Mouse (Mus musculus) C2C12 (cell line): Measurements from ENCODE around the gene Olfr784. TPM values are rescaled to one million over a fixed set of nuclear protein-coding genes. Genes with fewer than 3 reads are reported as not detected.

Experiments
- H3K27me3 ChIP-seq: one replicate; pipeline ENCODE4 v1.6.1; 2011; ENCODE audit not compliant: control insufficient read depth, insufficient read depth, insufficient read length
- H3K36me3 ChIP-seq: one replicate; pipeline ENCODE4 v1.6.1; 2011; ENCODE audit not compliant: control insufficient read depth, insufficient read depth
- H3K4me3 ChIP-seq: one replicate; pipeline ENCODE4 v1.5.1; 2011; ENCODE audit warnings: mild to moderate bottlenecking, control low read depth; ENCODE audit not compliant: poor library complexity, insufficient read depth, severe bottlenecking
- H3K79me2 ChIP-seq: one replicate; pipeline ENCODE4 v1.6.1; 2011; ENCODE audit not compliant: control insufficient read depth, insufficient read depth
- H3K79me3 ChIP-seq: one replicate; pipeline ENCODE4 v1.6.1; 2011; ENCODE audit warnings: low read depth, control low read depth
- H3ac ChIP-seq: one replicate; pipeline ENCODE3; 2011; ENCODE audit warnings: low read depth; ENCODE audit not compliant: control insufficient read depth, insufficient read length
- CEBPB ChIP-seq: IDR thresholded peaks from one replicate; pipeline ENCODE4 v1.6.1; 2011; ENCODE audit warnings: low read depth, mild to moderate bottlenecking, control low read depth, moderate library complexity
- CTCF ChIP-seq: IDR thresholded peaks from one replicate; pipeline ENCODE4 v1.5.1; 2011; ENCODE audit not compliant: control insufficient read depth, insufficient read depth, insufficient read length
- FOSL1 ChIP-seq: IDR thresholded peaks from one replicate; pipeline ENCODE4 v1.8.0; 2011; ENCODE audit warnings: mild to moderate bottlenecking, low read length; ENCODE audit not compliant: poor library complexity, insufficient read depth, severe bottlenecking
- MAX ChIP-seq: IDR thresholded peaks from one replicate; pipeline ENCODE4 v1.6.1; 2011; ENCODE audit warnings: mild to moderate bottlenecking, control low read depth
- MYOG ChIP-seq: IDR thresholded peaks from one replicate; pipeline ENCODE4 v1.6.1; 2011; ENCODE audit not compliant: control insufficient read depth, insufficient read length; ENCODE audit errors: extremely low read depth
- polyA plus RNA-seq: library from polyadenylated mRNA; unstranded; fragments of >200 nt; fragmentation: generic; extraction: Trizol; gene quantifications from one replicate; pipeline ENCODE4 v1.2.1, GENCODE M21; 2012; ENCODE audit warnings: missing spikeins

The Olfr784 gene
- polyA plus RNA-seq, 1 experiment: 0.02 TPM

- no peaks in the 10 kb centered on the region for H3K79me3 ChIP-seq
- no peak within 1 kb of the TSS for H3ac ChIP-seq
- TF ChIP-seq MAX (no peak), MYOG (no peak), FOSL1 (no peak), CTCF (no peak), CEBPB (no peak)
- no peaks in the 10 kb centered on the region for H3K79me2 ChIP-seq
- H3K4me3 ChIP-seq: no peak within 1 kb of the TSS
- no peaks in the 10 kb centered on the region for H3K36me3 ChIP-seq
- H3K27me3 ChIP-seq: no peaks in the 10 kb centered on the region
Observed at GRCm38 (mm10) chr10:129405126-129405525, 21.2 kb downstream of the Olfr784 start, which contains the start of gene Olfr785. Gene Olfr785, plus strand, starts transcription at chr10:129405426.

DNA sequence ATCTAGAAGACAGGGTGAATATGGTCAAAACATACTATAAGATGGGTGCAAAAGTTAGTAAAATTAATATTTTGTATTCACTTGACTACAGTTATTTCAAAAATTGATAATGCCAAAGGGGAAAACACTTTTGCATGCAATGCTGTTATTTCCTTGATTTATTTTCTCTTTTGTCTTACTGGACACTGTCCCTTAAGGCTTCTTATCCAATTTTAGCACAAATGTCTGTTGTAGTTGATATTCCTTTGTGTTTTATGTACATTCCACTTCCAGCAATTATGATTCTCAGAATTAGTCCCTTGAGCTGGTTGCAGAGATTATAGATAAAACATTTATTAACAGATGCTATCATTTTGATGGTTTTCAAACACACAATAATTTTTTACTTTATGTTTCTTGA, 43.1 kb downstream of the Olfr784 start, which contains the start of gene Olfr786:
Gene Olfr786 (plus strand): TSS at position 301 of the 400 bp plus-strand sequence.
- H3K36me3 ChIP-seq: no peaks in the 10 kb centered on the region
- TF ChIP-seq MAX: no peak
- H3ac ChIP-seq: no peak within 1 kb of the TSS
- H3K4me3 ChIP-seq: no peak within 1 kb of the TSS
- no peaks in the 10 kb centered on the region for H3K27me3 ChIP-seq
- H3K79me3 ChIP-seq: no peaks in the 10 kb centered on the region
- H3K79me2 ChIP-seq: no peaks in the 10 kb centered on the region

Other genes starting within 250 kb of the Olfr784 start
- not detected for gene Olfr770, start 245.1 kb upstream of the Olfr784 start, polyA plus RNA-seq
- gene Olfr771, start 219.3 kb upstream of the Olfr784 start, polyA plus RNA-seq: not detected
- gene Olfr772, start 206.2 kb upstream of the Olfr784 start, polyA plus RNA-seq: not detected
- gene Olfr773, start 196.7 kb upstream of the Olfr784 start, polyA plus RNA-seq: not detected
- gene Olfr774, start 147.9 kb upstream of the Olfr784 start, polyA plus RNA-seq: not detected
- not detected for gene Olfr775, start 135.7 kb upstream of the Olfr784 start, polyA plus RNA-seq
- not detected for gene Olfr776, start 125.0 kb upstream of the Olfr784 start, polyA plus RNA-seq
- gene Olfr777, start 112.6 kb upstream of the Olfr784 start, polyA plus RNA-seq: not detected
- gene Olfr780, start 66.0 kb upstream of the Olfr784 start, polyA plus RNA-seq: not detected
- not detected for gene Olfr781, start 55.2 kb upstream of the Olfr784 start, polyA plus RNA-seq
- gene Olfr782, start 35.2 kb upstream of the Olfr784 start, polyA plus RNA-seq: not detected
- gene Olfr785, start 21.3 kb downstream of the Olfr784 start, polyA plus RNA-seq: not detected
- gene Olfr786, start 43.2 kb downstream of the Olfr784 start, polyA plus RNA-seq: not detected
- gene Olfr787, start 77.8 kb downstream of the Olfr784 start, polyA plus RNA-seq: not detected
- not detected for gene Olfr788, start 86.9 kb downstream of the Olfr784 start, polyA plus RNA-seq
- not detected for gene Olfr789, start 100.7 kb downstream of the Olfr784 start, polyA plus RNA-seq
- not detected for gene Olfr790, start 114.4 kb downstream of the Olfr784 start, polyA plus RNA-seq
- not detected for gene Olfr791, start 137.7 kb downstream of the Olfr784 start, polyA plus RNA-seq
- not detected for gene Olfr792, start 155.1 kb downstream of the Olfr784 start, polyA plus RNA-seq
- not detected for gene Olfr794, start 183.6 kb downstream of the Olfr784 start, polyA plus RNA-seq
- gene Olfr796, start 228.5 kb downstream of the Olfr784 start, polyA plus RNA-seq: not detected
- not detected for gene Olfr798, start 243.9 kb downstream of the Olfr784 start, polyA plus RNA-seq